Mouse (Mus musculus): ENCODE measurements around the gene Rcbtb2. TPM values are rescaled to one million over a fixed set of nuclear protein-coding genes. Genes with fewer than 3 reads are reported as not detected.

Rcbtb2 gene
- total and polyA plus RNA-seq, 3 experiments, result 34.1 to 49.0 (median 36.9) TPM

- Histone ChIP-seq H3K4me3 (replicated peaks in 1 of 3; ENCODE audit: low read depth in 2 of 3, low read length in 2 of 3, poor library complexity in 1 of 3) (no peak overlapping the region), H3K79me2 (replicated peaks; ENCODE audit: control insufficient read depth, extremely low read depth, insufficient read depth, poor library complexity, severe bottlenecking) (no peaks in the 10 kb centered on the region), H3K9ac (ENCODE audit: insufficient read depth, low read depth) (no peak overlapping the region), H3K4me2 (ENCODE audit: insufficient read depth, low read depth, poor library complexity, severe bottlenecking) (no peak overlapping the region), H3K9me3 (replicated peaks; ENCODE audit: low read length) (no peaks in the 10 kb centered on the region), H3K27ac (ENCODE audit: insufficient read depth, low read depth) (no peak overlapping the region), H3K4me1 (ENCODE audit: control insufficient read depth in 1 of 2, insufficient read depth in 2 of 2) (peaks cover 0 to 5% of the 10 kb centered on the region in 2 experiments; a peak in 2 of 4 replicates), H3K27me3 (replicated peaks) (no peaks in the 10 kb centered on the region), H3K36me3 (replicated peaks in 1 of 2; ENCODE audit: control insufficient read depth in 1 of 2, insufficient read depth in 1 of 2, low read length in 1 of 2) (no peaks in the 10 kb centered on the region)
- dilution Hi-C loops (cut with MboI; ENCODE audit: extremely low pct_ligation_motif_present, extremely low pct_unique_long_range_greater_than_20kb, low sequenced_read_pairs), result no loop called here
- TF ChIP-seq ETS1 (conservative IDR thresholded peaks at IDR 0.05; ENCODE audit: low read depth, low read length), result no peak
- TF ChIP-seq CTCF (conservative IDR thresholded peaks at IDR 0.05 in 1 of 2, IDR thresholded peaks at IDR 0.05 in 1 of 2; ENCODE audit: low read depth in 2 of 2, low read length in 2 of 2), result no peak
- no peak for TF ChIP-seq UBTF (IDR thresholded peaks at IDR 0.05; ENCODE audit: low read depth, low read length)
- TF ChIP-seq ZKSCAN1 (IDR thresholded peaks at IDR 0.05; ENCODE audit: borderline replicate concordance, low read depth, low read length), result no peak
- in situ Hi-C loops (cut with MboI; ENCODE audit: low pct_ligation_motif_present, low pct_unique_long_range_greater_than_20kb, low sequenced_read_pairs), result no loop called here
- DNase-seq (ENCODE audit: extremely low read depth), result no peak
These were observed 27.9 kb upstream of the Rcbtb2 start for GRCm38 (mm10) chr14:73094802-73095550.

- Histone ChIP-seq H3K4me1 (ENCODE audit: control insufficient read depth in 1 of 2, insufficient read depth in 2 of 2) (peaks cover 3 to 5% of the 10 kb centered on the region in 2 experiments; a peak in 3 of 4 replicates), H3K27me3 (replicated peaks) (peaks cover 2% of the 10 kb centered on the region), H3K4me3 (replicated peaks in 1 of 3; ENCODE audit: low read depth in 2 of 3, low read length in 2 of 3, poor library complexity in 1 of 3) (no peak overlapping the region), H3K9ac (ENCODE audit: insufficient read depth, low read depth) (no peak overlapping the region), H3K36me3 (replicated peaks in 1 of 2; ENCODE audit: control insufficient read depth in 1 of 2, insufficient read depth in 1 of 2, low read length in 1 of 2) (no peaks in the 10 kb centered on the region), H3K9me3 (replicated peaks; ENCODE audit: low read length) (no peaks in the 10 kb centered on the region), H3K4me2 (ENCODE audit: insufficient read depth, low read depth, poor library complexity, severe bottlenecking) (no peak overlapping the region), H3K79me2 (replicated peaks; ENCODE audit: control insufficient read depth, extremely low read depth, insufficient read depth, poor library complexity, severe bottlenecking) (no peaks in the 10 kb centered on the region), H3K27ac (ENCODE audit: insufficient read depth, low read depth) (no peak overlapping the region)
- in situ Hi-C loops (cut with MboI; ENCODE audit: low pct_ligation_motif_present, low pct_unique_long_range_greater_than_20kb, low sequenced_read_pairs) (no loop called here), dilution Hi-C loops (cut with MboI; ENCODE audit: extremely low pct_ligation_motif_present, extremely low pct_unique_long_range_greater_than_20kb, low sequenced_read_pairs) (no loop called here)
- peak; percentile 82 for DNase-seq (ENCODE audit: extremely low read depth)
- TF ChIP-seq IRF4 (IDR thresholded peaks at IDR 0.05; ENCODE audit: low read depth, low read length), result peak; percentile 29; the same call in 1 of the 2 replicates
- no peak for TF ChIP-seq ZKSCAN1 (IDR thresholded peaks at IDR 0.05; ENCODE audit: borderline replicate concordance, low read depth, low read length)
- no peak for TF ChIP-seq MXI1 (IDR thresholded peaks at IDR 0.05; ENCODE audit: low read depth, low read length)
- no peak for TF ChIP-seq SIN3A (IDR thresholded peaks at IDR 0.05; ENCODE audit: low read length)
- TF ChIP-seq SMC3 (IDR thresholded peaks at IDR 0.05; ENCODE audit: low read depth, low read length), result peak; percentile 90
- 0 out of 2 replicates have a peak, but pooled peaks have one; percentile 17 for TF ChIP-seq TCF12 (IDR thresholded peaks at IDR 0.05; ENCODE audit: low read depth, low read length)
- TF ChIP-seq MAZ (IDR thresholded peaks at IDR 0.05; ENCODE audit: low read depth, low read length), result no peak
- no peak for TF ChIP-seq ZMIZ1 (IDR thresholded peaks at IDR 0.05; ENCODE audit: low read depth, low read length)
- no peak for TF ChIP-seq USF1 (IDR thresholded peaks at IDR 0.05; ENCODE audit: low read depth, low read length)
- no peak for TF ChIP-seq NRF1 (IDR thresholded peaks at IDR 0.05; ENCODE audit: low read depth, low read length)
- TF ChIP-seq ELF1 (IDR thresholded peaks at IDR 0.05; ENCODE audit: low read depth, low read length), result no peak
- no peak for TF ChIP-seq NELFE (IDR thresholded peaks at IDR 0.05; ENCODE audit: low read depth, low read length)
- TF ChIP-seq MAX (IDR thresholded peaks at IDR 0.05; ENCODE audit: low read length), result 0 out of 2 replicates have a peak, but pooled peaks have one; percentile 26
- peak; percentile 67; the same call in 1 of the 2 replicates for TF ChIP-seq MYC (IDR thresholded peaks at IDR 0.05; ENCODE audit: low read depth, low read length)
- TF ChIP-seq JUND (conservative IDR thresholded peaks at IDR 0.05; ENCODE audit: low read depth, low read length), result no peak
- no peak for TF ChIP-seq KAT2A (IDR thresholded peaks at IDR 0.05; ENCODE audit: insufficient replicate concordance, low read length)
- no peak for TF ChIP-seq MEF2A (IDR thresholded peaks at IDR 0.05; ENCODE audit: borderline replicate concordance, low read depth, low read length)
- no peak for TF ChIP-seq ZNF384 (IDR thresholded peaks at IDR 0.05; ENCODE audit: low read depth, low read length)
- no peak for TF ChIP-seq GABPA (IDR thresholded peaks at IDR 0.05; ENCODE audit: insufficient replicate concordance, low read depth, low read length)
- TF ChIP-seq UBTF (IDR thresholded peaks at IDR 0.05; ENCODE audit: low read depth, low read length), result no peak
- no peak for TF ChIP-seq CHD1 (IDR thresholded peaks at IDR 0.05; ENCODE audit: low read depth, low read length)
- TF ChIP-seq RAD21 (IDR thresholded peaks at IDR 0.05; ENCODE audit: low read depth, low read length), result peak; percentile 98
- TF ChIP-seq JUN (IDR thresholded peaks at IDR 0.05; ENCODE audit: insufficient read depth, low read depth, low read length), result no peak
- TF ChIP-seq CHD2 (IDR thresholded peaks at IDR 0.05; ENCODE audit: low read length), result no peak
- TF ChIP-seq CTCF (conservative IDR thresholded peaks at IDR 0.05 in 1 of 2, IDR thresholded peaks at IDR 0.05 in 1 of 2; ENCODE audit: low read depth in 2 of 2, low read length in 2 of 2), result peak; percentile 77 to 92
- TF ChIP-seq USF2 (conservative IDR thresholded peaks at IDR 0.05; ENCODE audit: low read depth, low read length), result no peak
- no peak for TF ChIP-seq MAFK (IDR thresholded peaks at IDR 0.05; ENCODE audit: insufficient replicate concordance, low read length)
- TF ChIP-seq ZC3H11A (IDR thresholded peaks at IDR 0.05; ENCODE audit: low read depth, low read length), result peak; percentile 89
These were observed 24.0 kb upstream of the Rcbtb2 start for GRCm38 (mm10) chr14:73098677-73099387.

Measured in CH12.LX (cell line).